Mouse (Mus musculus): Measurements from ENCODE around the gene Hint3.

Gene Hint3

GRCm38 (mm10) chr10:30587037-30587436 lies 42.4 kb downstream of the Hint3 start:
- DNase-seq (ENCODE audit: low spot score in 2 of 2), result no peak

- no peak for DNase-seq (ENCODE audit: low spot score in 2 of 2)
Measured at GRCm38 (mm10) chr10:30585691-30586090, 43.7 kb downstream of the Hint3 start.

- DNase-seq (ENCODE audit: low spot score in 2 of 2), result no peak
Measured at GRCm38 (mm10) chr10:30577670-30578280, 51.7 kb downstream of the Hint3 start.

- DNase-seq (ENCODE audit: low spot score in 2 of 2), result no peak
Measured at GRCm38 (mm10) chr10:30566364-30566763, 63.1 kb downstream of the Hint3 start.

- no peak for DNase-seq (ENCODE audit: low spot score in 2 of 2)
Measured at GRCm38 (mm10) chr10:30564651-30565050, 64.8 kb downstream of the Hint3 start.

All from spleen, postnatal 4 days (tissue).